Mouse (Mus musculus) erythroblast, embryonic 14.5 days (primary cell): ENCODE data around the gene Ajm1.

ENCODE experiments used
- GATA1 ChIP-seq: IDR thresholded peaks from 2 replicates; pipeline ENCODE4 v1.6.1; 2012; ENCODE audit warnings: low read length, inconsistent platforms, mixed read lengths
- TAL1 ChIP-seq: IDR thresholded peaks from 3 replicates; pipeline ENCODE4 v1.6.1; 2012; ENCODE audit warnings: low read length, inconsistent platforms, mixed read lengths

DNA sequence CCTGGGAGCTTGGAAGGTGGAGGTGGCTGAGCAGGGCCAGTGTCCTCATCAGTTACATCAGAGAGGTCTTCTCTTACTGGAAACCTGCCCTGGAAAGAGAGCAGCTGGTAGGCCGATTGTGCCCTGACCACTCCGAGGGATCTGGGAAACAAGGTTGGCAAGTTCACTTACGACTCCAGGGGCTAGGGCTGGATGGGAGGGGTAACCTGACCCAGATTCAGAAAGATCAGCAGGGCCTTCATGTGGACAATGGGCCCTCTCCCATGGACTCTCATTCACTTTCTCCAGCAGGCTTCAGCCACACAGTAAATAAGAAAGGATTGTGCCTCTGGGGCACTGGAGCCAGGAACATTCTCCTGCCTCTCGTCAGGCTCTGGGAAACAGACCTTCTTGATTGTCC, 3.3 kb upstream of the Ajm1 start:
- no peak for TF ChIP-seq TAL1
- no peak for TF ChIP-seq GATA1
